Mouse (Mus musculus): Measurements from ENCODE around the gene Gm44973. TPM values are rescaled to one million over a fixed set of nuclear protein-coding genes. Genes with fewer than 3 reads are reported as not detected.

Gene Gm44973
- polyA plus RNA-seq, 1 experiment from 2014 or later: 0.36 TPM

DNA sequence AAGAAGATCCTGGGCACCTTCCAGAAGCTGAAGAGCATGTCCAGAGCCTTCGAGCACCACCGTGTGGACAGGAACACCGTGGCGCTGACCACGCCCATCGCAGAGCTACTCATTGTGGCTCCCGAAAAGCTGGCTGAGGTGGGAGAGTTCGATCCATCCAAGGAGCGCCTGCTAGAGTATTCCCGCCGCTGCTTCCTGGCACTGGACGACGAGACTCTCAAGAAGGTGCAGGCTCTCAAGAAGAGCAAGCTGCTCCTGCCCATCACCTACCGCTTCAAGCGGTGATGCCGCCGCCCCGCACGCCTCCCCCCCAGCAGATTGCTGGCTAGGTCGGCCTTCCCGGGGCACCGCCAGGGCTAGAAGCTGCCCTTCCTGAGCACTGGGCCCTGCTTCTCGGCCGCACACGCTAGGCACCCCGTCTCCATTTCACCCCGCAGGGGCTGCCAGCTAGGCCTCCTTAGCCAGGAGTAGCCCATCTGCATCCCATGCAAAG is 45.0 kb downstream of the Gm44973 start:
- DNase-seq (ENCODE audit: low spot score) (peak; percentile 84), ATAC-seq (ENCODE audit: insufficient read depth, low FRiP score, low TSS enrichment) (peak; percentile 5; the same call in 1 of the 2 replicates)
- H3K4me3 ChIP-seq (ENCODE audit: low read depth, low read length): peak overlapping the region; percentile 70
- peak overlapping the region; percentile 95 for H3K27ac ChIP-seq (ENCODE audit: low read depth, low read length)
- peaks cover 19% of the 10 kb centered on the region; the same call in 1 of the 2 replicates for H3K4me1 ChIP-seq (ENCODE audit: control insufficient read depth, insufficient read depth, low read length)
- H3K27me3 ChIP-seq (ENCODE audit: control insufficient read depth, insufficient read depth, low read length): peaks cover 27% of the 10 kb centered on the region
- WGBS: 5% methylated on average over 25 of the region's 27 CpGs
- no peaks in the 10 kb centered on the region for H3K36me3 ChIP-seq (ENCODE audit: control insufficient read depth, insufficient read depth, low read length)
- H3K9me3 ChIP-seq (ENCODE audit: control insufficient read depth, low read length): no peaks in the 10 kb centered on the region
- H3K4me2 ChIP-seq (ENCODE audit: low read depth): peak overlapping the region; percentile 89
- H3K9ac ChIP-seq (ENCODE audit: low read length): peak overlapping the region; percentile 79

DNA sequence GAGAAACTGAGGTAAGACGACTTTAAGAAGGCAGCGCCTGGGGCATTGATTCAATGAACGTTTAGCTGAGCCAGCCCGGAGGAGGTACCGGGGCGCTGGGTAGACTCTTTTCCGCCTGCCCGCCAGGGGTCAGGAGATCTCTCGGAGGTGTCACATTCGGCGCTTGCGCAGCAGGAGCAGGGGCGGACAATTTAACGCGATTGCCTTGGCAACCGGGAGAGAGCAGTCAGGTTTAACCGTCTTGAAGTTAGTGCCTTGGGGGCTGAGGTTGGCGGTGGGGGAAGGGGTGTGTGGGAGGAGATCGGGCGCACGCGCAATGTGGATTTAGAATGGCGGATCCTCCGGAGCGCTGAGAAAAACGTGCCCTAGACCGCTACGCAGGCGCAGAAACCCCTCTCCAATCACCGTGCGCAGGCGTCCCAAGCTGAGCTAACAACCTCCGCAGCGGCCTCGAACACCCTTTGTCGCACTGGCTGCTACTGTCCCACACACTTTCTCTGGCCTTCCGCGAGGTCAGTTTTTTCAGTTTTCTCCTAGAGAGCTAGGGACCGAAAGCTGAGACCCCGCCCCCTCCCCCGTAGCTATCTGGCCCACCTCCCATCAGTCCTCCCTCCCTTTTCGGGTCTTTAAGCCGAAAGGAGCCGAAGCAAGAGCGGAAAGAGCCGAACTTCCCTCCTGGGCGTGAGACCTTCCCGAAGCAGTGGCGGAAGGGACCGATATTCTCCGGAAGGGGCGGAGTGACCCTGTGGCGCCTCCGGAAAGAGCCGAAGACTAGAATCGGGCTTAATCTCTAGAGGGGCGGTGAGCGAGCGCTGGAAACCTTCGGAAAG is 45.9 kb downstream of the Gm44973 start:
- Histone ChIP-seq H3K27me3 (ENCODE audit: control insufficient read depth, insufficient read depth, low read length) (peaks cover 19% of the 10 kb centered on the region), H3K4me1 (ENCODE audit: control insufficient read depth, insufficient read depth, low read length) (peaks cover 19% of the 10 kb centered on the region; the same call in 1 of the 2 replicates), H3K27ac (ENCODE audit: low read depth, low read length) (peak overlapping the region; percentile 95), H3K9ac (ENCODE audit: low read length) (peak overlapping the region; percentile 79), H3K4me2 (ENCODE audit: low read depth) (peak overlapping the region; percentile 89), H3K36me3 (ENCODE audit: control insufficient read depth, insufficient read depth, low read length) (no peaks in the 10 kb centered on the region), H3K9me3 (ENCODE audit: control insufficient read depth, low read length) (no peaks in the 10 kb centered on the region), H3K4me3 (ENCODE audit: low read depth, low read length) (peak overlapping the region; percentile 70)
- under 1% methylated on average over 60 of the region's 60 CpGs for WGBS
- ATAC-seq (ENCODE audit: insufficient read depth, low FRiP score, low TSS enrichment) (peak; percentile 84), DNase-seq (ENCODE audit: low spot score) (peak; percentile 99)

DNA sequence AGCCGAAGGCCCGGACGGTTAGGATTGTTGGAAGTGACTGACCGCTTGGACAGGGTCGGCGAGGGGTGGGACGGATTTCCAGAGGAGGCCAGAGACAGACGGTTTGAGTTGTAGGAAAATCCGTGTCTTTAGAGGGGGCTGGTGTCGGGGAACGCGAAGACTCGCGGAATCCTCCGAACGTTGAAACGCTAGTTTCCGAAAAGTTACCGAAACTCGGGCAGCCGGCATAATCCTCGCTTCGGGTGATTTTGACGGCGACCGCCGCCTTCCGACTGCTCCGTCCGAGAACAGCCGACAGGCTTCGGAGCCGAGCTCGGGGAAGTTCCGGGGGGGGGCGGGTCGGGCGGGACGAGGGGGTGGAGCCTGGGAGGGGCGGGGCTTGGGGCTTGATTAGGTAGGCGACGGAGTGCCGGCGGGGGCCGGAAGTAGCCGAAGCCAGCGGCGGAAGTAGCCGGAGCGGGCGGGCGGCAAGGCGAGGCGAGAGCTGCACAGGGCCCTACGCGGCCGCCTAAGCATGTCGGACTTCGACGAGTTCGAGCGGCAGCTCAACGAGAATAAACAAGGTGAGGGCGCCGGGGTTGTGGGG is 46.6 kb downstream of the Gm44973 start, which contains the start of gene U2af2:
Gene U2af2 (plus strand): TSS at position 370 of the 586 bp plus-strand sequence.
- peak within 1 kb of the TSS; percentile 70 for H3K4me3 ChIP-seq (ENCODE audit: low read depth, low read length)

DNA sequence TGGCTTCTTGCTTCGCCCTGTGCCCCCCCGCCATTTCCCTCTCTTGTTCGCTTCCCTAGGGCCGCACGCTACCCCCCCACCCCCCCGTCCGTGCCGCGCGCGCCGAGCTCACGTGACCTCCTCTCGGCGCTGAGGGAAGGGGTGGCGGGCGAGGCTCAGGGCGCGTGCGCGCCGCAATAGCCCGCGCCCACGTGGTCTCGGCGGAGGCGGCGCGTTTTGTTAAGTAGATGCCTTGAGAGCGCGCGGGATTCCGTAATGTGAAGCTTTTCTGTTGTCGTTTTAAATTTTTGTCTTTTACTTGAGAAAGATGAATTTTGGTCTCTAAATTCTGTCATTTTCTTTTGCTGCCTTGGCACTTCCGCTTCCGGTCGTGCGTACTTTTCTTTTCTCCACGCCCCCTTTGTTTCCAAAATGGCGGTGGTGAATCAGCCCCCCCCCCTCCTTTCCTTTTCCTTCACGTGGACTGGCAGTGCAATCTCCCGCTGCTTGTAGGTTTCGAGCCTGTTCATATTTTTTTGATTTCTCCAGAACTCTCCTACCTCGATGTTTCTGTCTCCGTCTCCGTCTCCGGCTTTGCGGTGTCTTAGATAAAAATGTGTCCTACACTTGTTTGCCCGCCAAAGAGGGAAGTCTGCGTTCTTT is 47.2 kb downstream of the Gm44973 start:
- DNase-seq (ENCODE audit: low spot score): peak; percentile 85
- peak overlapping the region; percentile 79 for H3K9ac ChIP-seq (ENCODE audit: low read length)
- H3K4me1 ChIP-seq (ENCODE audit: control insufficient read depth, insufficient read depth, low read length): peaks cover 14% of the 10 kb centered on the region; the same call in 1 of the 2 replicates
- no peaks in the 10 kb centered on the region for H3K9me3 ChIP-seq (ENCODE audit: control insufficient read depth, low read length)
- whole genome bisulfite sequencing: under 1% methylated on average over 49 of the region's 51 CpGs
- no peaks in the 10 kb centered on the region; the same call in 1 of the 2 replicates for H3K36me3 ChIP-seq (ENCODE audit: control insufficient read depth, insufficient read depth, low read length)
- H3K4me2 ChIP-seq (ENCODE audit: low read depth): peak overlapping the region; percentile 89
- peak overlapping the region; percentile 70 for H3K4me3 ChIP-seq (ENCODE audit: low read depth, low read length)
- peaks cover 6% of the 10 kb centered on the region for H3K27me3 ChIP-seq (ENCODE audit: control insufficient read depth, insufficient read depth, low read length)
- peak; percentile 54 for ATAC-seq (ENCODE audit: insufficient read depth, low FRiP score, low TSS enrichment)
- peak overlapping the region; percentile 95 for H3K27ac ChIP-seq (ENCODE audit: low read depth, low read length)

More for the DNA sequence above, 46.6 kb downstream of the Gm44973 start, which contains the start of gene U2af2:
- Histone ChIP-seq H3K27me3 (ENCODE audit: control insufficient read depth, insufficient read depth, low read length) (peaks cover 12% of the 10 kb centered on the region), H3K9ac (ENCODE audit: low read length) (peak within 1 kb of the TSS; percentile 79), H3K4me2 (ENCODE audit: low read depth) (peak within 1 kb of the TSS; percentile 89), H3K36me3 (ENCODE audit: control insufficient read depth, insufficient read depth, low read length) (no peaks in the 10 kb centered on the region; the same call in 1 of the 2 replicates), H3K27ac (ENCODE audit: low read depth, low read length) (peak within 1 kb of the TSS; percentile 95), H3K9me3 (ENCODE audit: control insufficient read depth, low read length) (no peaks in the 10 kb centered on the region), H3K4me1 (ENCODE audit: control insufficient read depth, insufficient read depth, low read length) (peaks cover 16% of the 10 kb centered on the region; the same call in 1 of the 2 replicates)
- DNase-seq (ENCODE audit: low spot score) (peak; percentile 94), ATAC-seq (ENCODE audit: insufficient read depth, low FRiP score, low TSS enrichment) (peak; percentile 86)
- 0% methylated on average over 52 of the region's 65 CpGs for WGBS

DNA sequence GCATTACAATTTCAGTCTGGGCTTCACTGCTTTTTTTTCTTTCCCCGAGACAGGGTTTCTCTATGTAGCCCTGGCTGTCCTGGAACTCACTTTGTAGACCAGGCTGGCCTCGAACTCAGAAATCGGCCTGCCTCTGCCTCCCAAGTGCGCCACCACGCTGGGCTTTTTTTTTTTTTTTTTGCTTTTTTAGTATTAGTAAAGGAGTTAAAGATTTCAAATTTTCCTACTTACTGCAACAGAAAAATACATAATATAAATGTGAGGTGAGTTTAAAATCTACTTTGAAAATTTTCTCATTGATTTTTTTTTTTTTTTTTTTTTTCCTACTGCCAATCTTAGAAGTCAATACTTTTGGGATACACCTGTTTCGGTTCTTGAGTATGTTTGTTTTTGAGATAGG is 49.6 kb downstream of the Gm44973 start:
- H3K27ac ChIP-seq (ENCODE audit: low read depth, low read length): no peak overlapping the region
- H3K9ac ChIP-seq (ENCODE audit: low read length): no peak overlapping the region
- H3K36me3 ChIP-seq (ENCODE audit: control insufficient read depth, insufficient read depth, low read length): peaks cover 11% of the 10 kb centered on the region
- H3K4me2 ChIP-seq (ENCODE audit: low read depth): no peak overlapping the region
- H3K4me3 ChIP-seq (ENCODE audit: low read depth, low read length): no peak overlapping the region
- H3K27me3 ChIP-seq (ENCODE audit: control insufficient read depth, insufficient read depth, low read length): no peaks in the 10 kb centered on the region
- no peaks in the 10 kb centered on the region for H3K9me3 ChIP-seq (ENCODE audit: control insufficient read depth, low read length)
- DNase-seq (ENCODE audit: low spot score) (no peak), ATAC-seq (ENCODE audit: insufficient read depth, low FRiP score, low TSS enrichment) (no peak)
- H3K4me1 ChIP-seq (ENCODE audit: control insufficient read depth, insufficient read depth, low read length): peaks cover 14% of the 10 kb centered on the region; the same call in 1 of the 2 replicates
- whole genome bisulfite sequencing: 98% methylated on average over 6 of the region's 6 CpGs

DNA sequence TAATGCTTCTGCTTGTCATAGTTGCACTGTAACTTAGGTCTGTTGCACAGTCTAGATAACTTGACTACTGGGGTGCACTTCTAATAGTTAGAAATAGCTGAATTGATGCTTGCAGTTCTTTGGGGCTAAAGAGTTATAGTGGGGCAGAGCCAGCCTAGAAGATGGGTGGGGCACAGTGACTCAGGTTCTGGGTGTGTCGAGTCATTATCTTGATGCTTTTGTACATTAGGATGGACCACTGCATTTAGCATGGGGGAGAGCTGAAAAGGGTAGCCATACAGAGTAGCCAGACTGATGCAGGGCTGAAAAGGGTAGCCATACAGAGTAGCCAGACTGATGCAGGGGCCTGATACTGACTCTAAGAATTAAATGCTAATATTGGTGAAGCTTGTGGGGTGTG is 58.3 kb downstream of the Gm44973 start:
- Histone ChIP-seq H3K4me2 (ENCODE audit: low read depth) (no peak overlapping the region), H3K4me3 (ENCODE audit: low read depth, low read length) (no peak overlapping the region), H3K4me1 (ENCODE audit: control insufficient read depth, insufficient read depth, low read length) (no peaks in the 10 kb centered on the region), H3K27me3 (ENCODE audit: control insufficient read depth, insufficient read depth, low read length) (no peaks in the 10 kb centered on the region), H3K36me3 (ENCODE audit: control insufficient read depth, insufficient read depth, low read length) (peaks cover 35% of the 10 kb centered on the region), H3K27ac (ENCODE audit: low read depth, low read length) (no peak overlapping the region), H3K9me3 (ENCODE audit: control insufficient read depth, low read length) (no peaks in the 10 kb centered on the region), H3K9ac (ENCODE audit: low read length) (no peak overlapping the region)
- ATAC-seq (ENCODE audit: insufficient read depth, low FRiP score, low TSS enrichment) (no peak), DNase-seq (ENCODE audit: low spot score) (no peak)
- WGBS: 88% methylated on average over 1 of the region's 1 CpGs

DNA sequence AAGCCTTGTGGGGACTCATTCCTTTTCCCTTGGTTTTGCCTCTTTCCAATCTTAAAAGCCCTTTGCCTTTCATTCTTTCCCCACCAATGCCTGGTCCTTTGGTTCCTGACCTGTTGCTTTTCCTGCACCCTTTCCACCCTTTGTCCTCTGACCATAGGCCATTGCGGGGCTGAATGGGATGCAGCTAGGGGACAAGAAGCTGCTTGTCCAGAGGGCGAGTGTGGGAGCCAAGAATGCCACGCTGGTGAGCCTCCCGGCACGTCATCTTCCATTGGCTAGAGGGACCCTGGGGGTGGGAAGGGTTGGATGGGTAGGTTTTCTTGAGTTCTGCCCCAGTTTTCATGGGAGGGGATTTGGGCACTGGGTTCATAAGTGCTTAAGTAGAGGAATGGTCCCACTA is 59.7 kb downstream of the Gm44973 start:
- Histone ChIP-seq H3K4me3 (ENCODE audit: low read depth, low read length) (no peak overlapping the region), H3K4me1 (ENCODE audit: control insufficient read depth, insufficient read depth, low read length) (0 out of 2 replicates have a peak, but pooled peaks cover 2% of the 10 kb centered on the region), H3K27ac (ENCODE audit: low read depth, low read length) (no peak overlapping the region), H3K9me3 (ENCODE audit: control insufficient read depth, low read length) (no peaks in the 10 kb centered on the region), H3K27me3 (ENCODE audit: control insufficient read depth, insufficient read depth, low read length) (no peaks in the 10 kb centered on the region), H3K36me3 (ENCODE audit: control insufficient read depth, insufficient read depth, low read length) (peaks cover 28% of the 10 kb centered on the region), H3K9ac (ENCODE audit: low read length) (no peak overlapping the region), H3K4me2 (ENCODE audit: low read depth) (no peak overlapping the region)
- 95% methylated on average over 5 of the region's 5 CpGs for WGBS
- ATAC-seq (ENCODE audit: insufficient read depth, low FRiP score, low TSS enrichment) (no peak), DNase-seq (ENCODE audit: low spot score) (no peak)

DNA sequence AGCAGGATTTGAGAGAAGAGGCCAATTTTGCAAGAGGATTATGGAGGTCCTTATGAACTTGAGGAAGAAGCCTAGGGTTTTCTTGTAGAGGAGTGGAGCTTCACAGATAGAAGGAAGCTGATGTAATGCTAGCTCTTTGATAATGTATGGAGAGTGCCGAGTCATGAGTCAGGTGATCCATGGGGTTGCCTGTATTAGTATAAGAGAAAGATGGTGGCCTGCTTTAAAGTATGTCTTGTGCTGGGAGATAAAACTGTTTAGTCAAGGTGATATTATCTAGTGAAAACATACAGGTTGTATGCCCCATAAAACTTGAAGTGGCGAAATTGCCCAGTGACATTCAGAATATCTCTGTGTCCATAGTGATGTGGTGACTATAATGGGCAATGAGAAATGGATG is 61.6 kb downstream of the Gm44973 start:
- no peak for DNase-seq (ENCODE audit: low spot score)
- H3K4me1 ChIP-seq (ENCODE audit: control insufficient read depth, insufficient read depth, low read length): peaks cover 12% of the 10 kb centered on the region; the same call in 1 of the 2 replicates
- H3K4me2 ChIP-seq (ENCODE audit: low read depth): no peak overlapping the region
- no peak overlapping the region for H3K9ac ChIP-seq (ENCODE audit: low read length)
- ATAC-seq (ENCODE audit: insufficient read depth, low FRiP score, low TSS enrichment): no peak
- H3K9me3 ChIP-seq (ENCODE audit: control insufficient read depth, low read length): no peaks in the 10 kb centered on the region
- WGBS: 86% methylated on average over 2 of the region's 2 CpGs
- H3K36me3 ChIP-seq (ENCODE audit: control insufficient read depth, insufficient read depth, low read length): peaks cover 24% of the 10 kb centered on the region
- H3K27ac ChIP-seq (ENCODE audit: low read depth, low read length): no peak overlapping the region
- H3K27me3 ChIP-seq (ENCODE audit: control insufficient read depth, insufficient read depth, low read length): no peaks in the 10 kb centered on the region
- H3K4me3 ChIP-seq (ENCODE audit: low read depth, low read length): no peak overlapping the region

Measured in neural tube, embryonic 11.5 days (tissue).